Mouse (Mus musculus): Measurements from ENCODE around the gene Slc22a20.

The Slc22a20 gene

GRCm38 (mm10) chr19:5925311-5925855 lies 60.6 kb downstream of the Slc22a20 start:
- no peak for DNase-seq (ENCODE audit: low read depth, low spot score)

- DNase-seq (ENCODE audit: low read depth, low spot score) = peak; percentile 87
Observed at GRCm38 (mm10) chr19:5924713-5925093, 61.2 kb downstream of the Slc22a20 start, which contains the start of gene Cdc42ep2. Gene Cdc42ep2, minus strand, starts transcription at chr19:5924816.

GRCm38 (mm10) chr19:5923990-5924712 lies 61.8 kb downstream of the Slc22a20 start:
- peak; percentile 78 for DNase-seq (ENCODE audit: low read depth, low spot score)

GRCm38 (mm10) chr19:5922963-5923362 lies 63.0 kb downstream of the Slc22a20 start:
- no peak for DNase-seq (ENCODE audit: low read depth, low spot score)

GRCm38 (mm10) chr19:5922119-5922942 lies 63.6 kb downstream of the Slc22a20 start:
- DNase-seq (ENCODE audit: low read depth, low spot score) = no peak

GRCm38 (mm10) chr19:5921715-5922114 lies 64.2 kb downstream of the Slc22a20 start:
- DNase-seq (ENCODE audit: low read depth, low spot score) = no peak
